Mouse (Mus musculus) CH12.LX (cell line): ENCODE measurements around the gene Coq7. TPM values are rescaled to one million over a fixed set of nuclear protein-coding genes. Genes with fewer than 3 reads are reported as not detected.
A peak's percentile ranks its signal among the peaks of the same experiment; 100 is the strongest.

Source experiments
- DNase-seq: peaks from one replicate; pipeline ENCODE4 v3.0.0-alpha.2; 2013; ENCODE audit errors: extremely low read depth
- H3K27ac ChIP-seq: 2 replicates; pipeline ENCODE4 v1.5.1; 2012; ENCODE audit warnings: low read depth, mild to moderate bottlenecking, control low read depth, moderate library complexity; ENCODE audit not compliant: insufficient read depth
- H3K27me3 ChIP-seq: replicated peaks from 2 replicates; pipeline ENCODE3; 2012; ENCODE audit warnings: inconsistent platforms
- H3K36me3 ChIP-seq, 2 experiments: replicated peaks in 1 of 2; 2 replicates each; pipeline versions ENCODE3 to v1.6.1; 2012; ENCODE audit warnings: inconsistent platforms in 1 of 2, low read length in 1 of 2, mild to moderate bottlenecking in 1 of 2, mixed read lengths in 1 of 2, moderate library complexity in 1 of 2; ENCODE audit not compliant: control insufficient read depth in 1 of 2, insufficient read depth in 1 of 2
- H3K4me1 ChIP-seq, 2 experiments: 2 replicates each; pipeline ENCODE4 v1.6.1; 2012; ENCODE audit warnings: inconsistent platforms in 1 of 2, moderate library complexity in 1 of 2; ENCODE audit not compliant: insufficient read depth in 2 of 2, control insufficient read depth in 1 of 2
- H3K4me2 ChIP-seq: 2 replicates; pipeline ENCODE4 v1.6.1; 2012; ENCODE audit warnings: low read depth, mild to moderate bottlenecking, control low read depth; ENCODE audit not compliant: poor library complexity, insufficient read depth, severe bottlenecking
- H3K4me3 ChIP-seq, 3 experiments: fragments of 150-350 bp in 1 of 3; sonication (generic) in 1 of 3; replicated peaks in 1 of 3; 2 replicates each; pipeline versions ENCODE3 to v1.5.1; 2011 to 2012; ENCODE audit warnings: low read depth in 2 of 3, low read length in 2 of 3, mild to moderate bottlenecking in 2 of 3, moderate library complexity in 2 of 3, control low read depth in 1 of 3, improper control_type of control experiment in 1 of 3, inconsistent platforms in 1 of 3, mixed read lengths in 1 of 3; ENCODE audit not compliant: poor library complexity in 1 of 3
- H3K79me2 ChIP-seq: replicated peaks from 2 replicates; pipeline ENCODE4 v1.6.1; 2012; ENCODE audit warnings: mild to moderate bottlenecking, moderate library complexity; ENCODE audit not compliant: control insufficient read depth, poor library complexity, insufficient read depth, severe bottlenecking; ENCODE audit errors: extremely low read depth
- H3K9ac ChIP-seq: 2 replicates; pipeline ENCODE4 v1.6.1; 2012; ENCODE audit warnings: low read depth, mild to moderate bottlenecking, control low read depth, moderate library complexity; ENCODE audit not compliant: insufficient read depth
- H3K9me3 ChIP-seq: replicated peaks from 2 replicates; pipeline ENCODE3; 2012; ENCODE audit warnings: low read length, inconsistent platforms, mixed read lengths
- BHLHE40 ChIP-seq: IDR thresholded peaks from 2 replicates; pipeline ENCODE4 v1.6.1; 2011; ENCODE audit warnings: mild to moderate bottlenecking, low read depth, low read length, improper control_type of control experiment
- CHD1 ChIP-seq: IDR thresholded peaks from 2 replicates; pipeline ENCODE4 v1.6.1; 2012; ENCODE audit warnings: low read depth, low read length, improper control_type of control experiment, inconsistent platforms
- CHD2 ChIP-seq: IDR thresholded peaks from 2 replicates; pipeline ENCODE4 v1.6.1; 2011; ENCODE audit warnings: low read length, improper control_type of control experiment
- E2F4 ChIP-seq: IDR thresholded peaks from 2 replicates; pipeline ENCODE4 v1.6.1; 2011; ENCODE audit warnings: low read depth, low read length, improper control_type of control experiment; ENCODE audit not compliant: insufficient replicate concordance
- ELF1 ChIP-seq: IDR thresholded peaks from 2 replicates; pipeline ENCODE4 v1.6.1; 2014; ENCODE audit warnings: low read depth, mild to moderate bottlenecking, inconsistent platforms, low read length, improper control_type of control experiment
- EP300 ChIP-seq: IDR thresholded peaks from 2 replicates; pipeline ENCODE4 v1.6.1; 2011; ENCODE audit warnings: low read length, improper control_type of control experiment
- ETS1 ChIP-seq: conservative IDR thresholded peaks from 2 replicates; pipeline ENCODE4 v1.6.1; 2012; ENCODE audit warnings: low read depth, mild to moderate bottlenecking, inconsistent platforms, low read length, improper control_type of control experiment, moderate library complexity
- HCFC1 ChIP-seq: IDR thresholded peaks from 2 replicates; pipeline ENCODE4 v1.6.1; 2012; ENCODE audit warnings: low read depth, mild to moderate bottlenecking, inconsistent platforms, low read length, improper control_type of control experiment
- IRF4 ChIP-seq: IDR thresholded peaks from 2 replicates; pipeline ENCODE4 v1.6.1; 2014; ENCODE audit warnings: low read depth, mild to moderate bottlenecking, inconsistent platforms, low read length, improper control_type of control experiment
- JUND ChIP-seq: conservative IDR thresholded peaks from 2 replicates; pipeline ENCODE4 v1.6.1; 2011; ENCODE audit warnings: low read depth, low read length, improper control_type of control experiment
- KAT2A ChIP-seq: IDR thresholded peaks from 2 replicates; pipeline ENCODE4 v1.6.1; 2012; ENCODE audit warnings: low read length, improper control_type of control experiment, inconsistent platforms; ENCODE audit not compliant: insufficient replicate concordance
- MAFK ChIP-seq: IDR thresholded peaks from 2 replicates; pipeline ENCODE4 v1.6.1; 2011; ENCODE audit warnings: low read length, improper control_type of control experiment; ENCODE audit not compliant: insufficient replicate concordance
- MAX ChIP-seq: IDR thresholded peaks from 2 replicates; pipeline ENCODE4 v1.6.1; 2011; ENCODE audit warnings: low read length, improper control_type of control experiment
- MEF2A ChIP-seq: IDR thresholded peaks from 2 replicates; pipeline ENCODE4 v1.6.1; 2014; ENCODE audit warnings: low read depth, mild to moderate bottlenecking, inconsistent platforms, low read length, improper control_type of control experiment, borderline replicate concordance
- MXI1 ChIP-seq: IDR thresholded peaks from 2 replicates; pipeline ENCODE4 v1.6.1; 2011; ENCODE audit warnings: mild to moderate bottlenecking, low read depth, low read length, improper control_type of control experiment
- NELFE ChIP-seq: IDR thresholded peaks from 2 replicates; pipeline ENCODE4 v1.6.1; 2011; ENCODE audit warnings: low read depth, low read length, improper control_type of control experiment
- NRF1 ChIP-seq: IDR thresholded peaks from 2 replicates; pipeline ENCODE4 v1.6.1; 2014; ENCODE audit warnings: low read depth, mild to moderate bottlenecking, inconsistent platforms, low read length, improper control_type of control experiment, moderate library complexity
- PAX5 ChIP-seq: IDR thresholded peaks from 2 replicates; pipeline ENCODE4 v1.6.1; 2012; ENCODE audit warnings: low read length, inconsistent platforms, mixed read lengths
- POLR2A ChIP-seq: IDR thresholded peaks from 2 replicates; pipeline ENCODE4 v1.6.1; 2011; ENCODE audit warnings: low read depth, mild to moderate bottlenecking, improper control_type of control experiment, low read length
- POLR2AphosphoS2 ChIP-seq: IDR thresholded peaks from 2 replicates; pipeline ENCODE4 v1.6.1; 2011; ENCODE audit warnings: low read depth, low read length, improper control_type of control experiment
- RAD21 ChIP-seq: IDR thresholded peaks from 2 replicates; pipeline ENCODE4 v1.6.1; 2011; ENCODE audit warnings: low read depth, mild to moderate bottlenecking, low read length, improper control_type of control experiment, moderate library complexity
- RCOR1 ChIP-seq: conservative IDR thresholded peaks from 2 replicates; pipeline ENCODE4 v1.6.1; 2012; ENCODE audit warnings: low read depth, mild to moderate bottlenecking, inconsistent platforms, low read length, improper control_type of control experiment
- SIN3A ChIP-seq: IDR thresholded peaks from 2 replicates; pipeline ENCODE4 v1.6.1; 2012; ENCODE audit warnings: low read length, improper control_type of control experiment, inconsistent platforms
- SMC3 ChIP-seq: IDR thresholded peaks from 2 replicates; pipeline ENCODE4 v1.6.1; 2011; ENCODE audit warnings: low read depth, low read length, improper control_type of control experiment
- TBP ChIP-seq: conservative IDR thresholded peaks from 2 replicates; pipeline ENCODE4 v1.6.1; 2011; ENCODE audit warnings: low read depth, low read length, improper control_type of control experiment
- USF1 ChIP-seq: IDR thresholded peaks from 2 replicates; pipeline ENCODE4 v1.6.1; 2014; ENCODE audit warnings: low read depth, mild to moderate bottlenecking, inconsistent platforms, low read length, improper control_type of control experiment
- ZC3H11A ChIP-seq: IDR thresholded peaks from 2 replicates; pipeline ENCODE4 v1.6.1; 2012; ENCODE audit warnings: low read depth, mild to moderate bottlenecking, inconsistent platforms, low read length, improper control_type of control experiment
- ZKSCAN1 ChIP-seq: IDR thresholded peaks from 2 replicates; pipeline ENCODE4 v1.6.1; 2012; ENCODE audit warnings: low read depth, inconsistent platforms, low read length, improper control_type of control experiment, borderline replicate concordance
- ZNF384 ChIP-seq: IDR thresholded peaks from 2 replicates; pipeline ENCODE4 v1.6.1; 2012; ENCODE audit warnings: low read depth, low read length, improper control_type of control experiment, inconsistent platforms
- dilution Hi-C: fragments of 300-500 bp; cut with MboI; formaldehyde crosslinking; loops from 2 replicates; pipeline ENCODE4 v1.14.3; 2020; ENCODE audit warnings: low sequenced_read_pairs; ENCODE audit not compliant: extremely low pct_unique_long_range_greater_than_20kb, extremely low pct_ligation_motif_present
- in situ Hi-C: fragments of 300-500 bp; cut with MboI; formaldehyde crosslinking; loops from 3 replicates; pipeline ENCODE4 v1.14.3; 2019; ENCODE audit warnings: low sequenced_read_pairs, low pct_ligation_motif_present, low pct_unique_long_range_greater_than_20kb, mixed read lengths
- polyA plus RNA-seq: library from polyadenylated mRNA; unstranded; fragments of >175 nt; gene quantifications from 2 replicates; pipeline ENCODE4 v1.2.1, GENCODE M21; 2012; ENCODE audit warnings: low read depth; ENCODE audit not compliant: insufficient read length
- total RNA-seq, 2 experiments: library from RNA; depleted of rRNA; stranded (reverse); fragments of 300-350 nt in 1 of 2; fragments of >200 nt in 1 of 2; gene quantifications; 2 replicates each; pipeline ENCODE4 v1.2.3; 2012 to 2014

Gene Coq7
- total and polyA plus RNA-seq, 3 experiments: 38.8 to 50.4 (median 43.6) TPM

DNA sequence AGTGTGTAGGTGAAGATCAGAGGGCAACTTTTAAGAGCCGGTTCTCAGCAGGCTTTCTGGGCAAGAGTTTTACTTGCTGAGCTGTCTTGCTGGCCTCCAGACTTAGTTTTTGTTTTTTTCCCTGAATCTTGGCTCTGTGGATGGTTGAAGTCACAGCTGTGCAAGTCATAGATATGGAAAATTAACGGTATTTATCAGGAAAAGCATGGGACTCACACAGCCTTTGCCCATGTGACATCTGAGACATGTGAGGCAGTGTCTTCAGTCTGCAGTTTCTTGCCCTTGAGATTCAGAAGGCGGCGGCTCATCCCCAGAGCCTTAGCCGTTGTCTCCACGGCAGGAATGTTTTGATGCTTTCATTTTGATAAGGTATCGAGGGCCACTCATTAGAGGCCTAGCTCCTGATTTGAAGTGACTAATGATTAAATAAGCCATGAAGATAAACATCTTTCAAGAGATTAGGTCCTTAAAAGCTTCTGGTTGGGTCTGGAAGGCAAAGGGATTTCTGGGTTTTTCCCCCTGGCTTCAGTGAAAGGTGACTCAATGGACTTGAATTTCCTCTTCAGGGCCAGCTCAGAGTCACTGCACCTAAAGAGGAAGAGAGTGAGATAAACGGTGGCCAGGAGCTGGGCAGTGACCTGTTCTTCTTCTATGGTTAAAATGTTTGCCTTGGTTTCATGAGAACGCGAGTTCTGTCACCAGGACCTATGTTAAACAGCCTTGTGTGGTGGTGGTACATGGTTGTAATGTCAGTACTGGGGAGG, 51.9 kb downstream of the Coq7 start:
- TF ChIP-seq ZKSCAN1 (no peak), BHLHE40 (0 out of 2 replicates have a peak, but pooled peaks have one; percentile 4), ETS1 (no peak), RCOR1 (no peak), POLR2A (no peak), CHD1 (no peak), E2F4 (no peak), USF1 (no peak), MEF2A (no peak), POLR2AphosphoS2 (no peak), JUND (no peak), KAT2A (no peak), NELFE (no peak), MXI1 (no peak), EP300 (no peak), ELF1 (peak; percentile 4; the same call in 1 of the 2 replicates)
- TF ChIP-seq, all 38 proteins: peak for 2
- Histone ChIP-seq H3K27me3 (no peaks in the 10 kb centered on the region), H3K4me2 (peak overlapping the region; percentile 34), H3K79me2 (no peaks in the 10 kb centered on the region), H3K9me3 (no peaks in the 10 kb centered on the region), H3K9ac (0 out of 2 replicates have a peak overlapping the region, but pooled peaks have one; percentile 16), H3K4me3 (no peak overlapping the region), H3K27ac (no peak overlapping the region), H3K4me1 (peaks cover 28 to 52% of the 10 kb centered on the region in 2 experiments), H3K36me3 (no peaks in the 10 kb centered on the region)
- in situ Hi-C loops (no loop called here), dilution Hi-C loops (no loop called here)
- DNase-seq: no peak

DNA sequence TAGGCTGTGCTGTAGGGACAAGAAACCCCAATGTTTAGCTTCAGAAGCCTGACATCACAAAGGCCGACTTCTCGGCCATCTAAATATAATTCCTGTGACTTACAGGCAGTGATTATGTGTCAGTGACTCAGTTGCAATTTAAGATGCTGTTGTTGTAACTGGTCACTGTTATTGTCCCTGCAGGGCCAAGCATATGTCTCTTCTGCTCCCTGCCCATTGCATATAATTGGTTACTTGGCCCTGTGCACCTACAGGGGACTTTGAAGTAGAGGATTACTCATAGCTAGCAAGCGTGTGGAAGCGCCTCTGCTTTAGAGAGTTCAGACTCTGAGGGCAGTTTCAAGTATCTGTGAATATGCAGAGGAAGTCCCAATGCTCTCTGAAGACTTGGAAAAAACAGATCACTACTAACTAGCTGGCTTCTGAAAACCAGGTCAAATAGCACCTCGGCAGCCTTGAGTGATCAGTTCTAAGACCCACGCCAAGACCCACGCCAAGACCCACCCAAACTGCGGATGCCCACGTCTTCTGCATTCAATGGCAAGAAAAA, 52.9 kb downstream of the Coq7 start:
- Histone ChIP-seq H3K4me2 (peak overlapping the region; percentile 37), H3K27ac (peak overlapping the region; percentile 59), H3K9me3 (no peaks in the 10 kb centered on the region), H3K9ac (no peak overlapping the region), H3K79me2 (no peaks in the 10 kb centered on the region), H3K4me1 (peaks cover 28 to 55% of the 10 kb centered on the region in 2 experiments), H3K4me3 (no peak overlapping the region), H3K36me3 (no peaks in the 10 kb centered on the region), H3K27me3 (no peaks in the 10 kb centered on the region)
- peak; percentile 40 for DNase-seq
- dilution Hi-C loops (no loop called here), in situ Hi-C loops (no loop called here)
- TF ChIP-seq CHD1 (no peak), E2F4 (no peak), ETS1 (peak; percentile 27; the same call in 1 of the 2 replicates), KAT2A (no peak), MEF2A (no peak), SMC3 (no peak), PAX5 (no peak), NELFE (no peak), NRF1 (no peak), SIN3A (no peak), TBP (no peak), CHD2 (no peak), ZC3H11A (no peak), MXI1 (no peak), HCFC1 (no peak), MAX (0 out of 2 replicates have a peak, but pooled peaks have one; percentile 24), BHLHE40 (no peak), IRF4 (peak; percentile 67), JUND (peak; percentile 64), MAFK (no peak), POLR2A (no peak), ZKSCAN1 (no peak), ZNF384 (no peak), RAD21 (no peak), USF1 (no peak)
